Mouse (Mus musculus) limb, embryonic 11.5 days (tissue): ENCODE data around the gene Cask. TPM values are rescaled to one million over a fixed set of nuclear protein-coding genes. Genes with fewer than 3 reads are reported as not detected.
A peak's percentile ranks its signal among the peaks of the same experiment; 100 is the strongest.

Experiments used
- ATAC-seq: fragments of 200-750 bp; cut with Nextera tagmentation; 2 replicates; pipeline ENCODE4 v1.8.0; 2017; ENCODE audit warnings: low read depth; ENCODE audit not compliant: insufficient number of reproducible peaks, low FRiP score, low TSS enrichment
- DNase-seq: peaks from one replicate; pipeline ENCODE4 v3.0.0-alpha.2; 2015; ENCODE audit warnings: low spot score
- H3K27ac ChIP-seq: fragments of 300-500 bp; sonication (generic); replicated peaks from 2 replicates; pipeline ENCODE4 v1.5.1; 2014; ENCODE audit warnings: low read depth, mild to moderate bottlenecking, low read length
- H3K27me3 ChIP-seq: fragments of 300-500 bp; sonication (generic); 2 replicates; pipeline ENCODE4 v1.6.1; 2014; ENCODE audit warnings: mild to moderate bottlenecking, low read length, mixed read lengths; ENCODE audit not compliant: control insufficient read depth, insufficient read depth
- H3K36me3 ChIP-seq: fragments of 300-500 bp; sonication (generic); 2 replicates; pipeline ENCODE4 v1.6.1; 2014; ENCODE audit warnings: mild to moderate bottlenecking, low read length, moderate library complexity, mixed read lengths; ENCODE audit not compliant: control insufficient read depth, insufficient read depth
- H3K4me1 ChIP-seq: fragments of 300-500 bp; sonication (generic); 2 replicates; pipeline ENCODE4 v1.6.1; 2014; ENCODE audit warnings: low read length, mixed read lengths; ENCODE audit not compliant: control insufficient read depth, insufficient read depth
- H3K4me2 ChIP-seq: fragments of 300-500 bp; sonication (generic); 2 replicates; pipeline ENCODE4 v1.6.1; 2014; ENCODE audit warnings: low read depth, mild to moderate bottlenecking, moderate library complexity; ENCODE audit not compliant: severe bottlenecking
- H3K4me3 ChIP-seq: fragments of 300-500 bp; sonication (generic); 2 replicates; pipeline ENCODE4 v1.5.1; 2014; ENCODE audit warnings: low read depth, low read length
- H3K9ac ChIP-seq: fragments of 300-500 bp; sonication (generic); 2 replicates; pipeline ENCODE4 v1.6.1; 2014; ENCODE audit warnings: mild to moderate bottlenecking, low read length
- H3K9me3 ChIP-seq: fragments of 300-500 bp; sonication (generic); 2 replicates; pipeline ENCODE4 v1.6.1; 2016; ENCODE audit warnings: low read length; ENCODE audit not compliant: control insufficient read depth
- WGBS: fragments of 180-500 bp; shearing (Covaris S2); extraction: QIAGEN DNeasy Blood & Tissue Kit; methylation state at CpG from one replicate; pipeline ENCODE4 v1.1.7; 2014; 5-methylcytosine and 5-hydroxymethylcytosine counted together
- polyA plus RNA-seq: library from polyadenylated mRNA; unstranded; fragments of >200 nt; fragmentation: Nextera tagmentation; extraction: Ambion mirVana; gene quantifications from 2 replicates; pipeline ENCODE4 v1.2.1, GENCODE M21; 2014

Cask gene
- 12.8 and 16.5 TPM in 2 replicates for polyA plus RNA-seq

- ATAC-seq (no peak), DNase-seq (no peak)
- H3K9ac ChIP-seq, result no peak within 1 kb of the TSS
- H3K36me3 ChIP-seq, result no peaks in the 10 kb centered on the region
- H3K4me3 ChIP-seq, result no peak within 1 kb of the TSS
- no peak within 1 kb of the TSS for H3K4me2 ChIP-seq
- H3K27ac ChIP-seq, result no peak within 1 kb of the TSS
- WGBS, result 53% methylated on average over 4 of the region's 4 CpGs
- H3K4me1 ChIP-seq, result no peaks in the 10 kb centered on the region
- no peaks in the 10 kb centered on the region for H3K27me3 ChIP-seq
- no peaks in the 10 kb centered on the region for H3K9me3 ChIP-seq
Measured at GRCm38 (mm10) chrX:13851285-13851684, at the start of gene Cask. Gene Cask (minus strand): TSS chrX:13851367.

GRCm38 (mm10) chrX:13889976-13890375 lies 38.8 kb upstream of the Cask start:
- Histone ChIP-seq H3K4me3 (no peak overlapping the region), H3K4me2 (no peak overlapping the region), H3K4me1 (no peaks in the 10 kb centered on the region), H3K27ac (no peak overlapping the region), H3K9me3 (no peaks in the 10 kb centered on the region), H3K27me3 (no peaks in the 10 kb centered on the region), H3K36me3 (no peaks in the 10 kb centered on the region), H3K9ac (no peak overlapping the region)
- DNase-seq (peak; percentile 21), ATAC-seq (no peak)
- 33% methylated on average over 2 of the region's 2 CpGs for WGBS

- WGBS, result 81% methylated on average over 1 of the region's 1 CpGs
- DNase-seq, result no peak
Measured at GRCm38 (mm10) chrX:13884348-13884747, 33.2 kb upstream of the Cask start.

GRCm38 (mm10) chrX:13881969-13882368 lies 30.8 kb upstream of the Cask start:
- 20% methylated on average over 6 of the region's 6 CpGs for WGBS
- DNase-seq, result peak; percentile 20

More at GRCm38 (mm10) chrX:13884348-13884747, 33.2 kb upstream of the Cask start:
- no peaks in the 10 kb centered on the region for H3K36me3 ChIP-seq
- ATAC-seq, result no peak
- H3K9ac ChIP-seq, result no peak overlapping the region
- no peak overlapping the region for H3K4me3 ChIP-seq
- H3K4me2 ChIP-seq, result no peak overlapping the region
- no peak overlapping the region for H3K27ac ChIP-seq
- H3K9me3 ChIP-seq, result no peaks in the 10 kb centered on the region
- H3K4me1 ChIP-seq, result no peaks in the 10 kb centered on the region
- H3K27me3 ChIP-seq, result no peaks in the 10 kb centered on the region

GRCm38 (mm10) chrX:13860145-13860544 lies 9.0 kb upstream of the Cask start:
- Histone ChIP-seq H3K4me2 (no peak overlapping the region), H3K4me3 (no peak overlapping the region)
- WGBS, result 87% methylated on average over 4 of the region's 4 CpGs

More at GRCm38 (mm10) chrX:13881969-13882368, 30.8 kb upstream of the Cask start:
- Histone ChIP-seq H3K4me3 (no peak overlapping the region), H3K4me2 (no peak overlapping the region), H3K9ac (no peak overlapping the region), H3K36me3 (no peaks in the 10 kb centered on the region), H3K9me3 (no peaks in the 10 kb centered on the region), H3K4me1 (no peaks in the 10 kb centered on the region), H3K27ac (no peak overlapping the region), H3K27me3 (no peaks in the 10 kb centered on the region)
- no peak for ATAC-seq

GRCm38 (mm10) chrX:13859051-13859450 lies 7.9 kb upstream of the Cask start:
- Histone ChIP-seq H3K4me2 (no peak overlapping the region), H3K4me3 (no peak overlapping the region), H3K9ac (no peak overlapping the region), H3K36me3 (no peaks in the 10 kb centered on the region), H3K4me1 (no peaks in the 10 kb centered on the region), H3K27ac (no peak overlapping the region), H3K27me3 (no peaks in the 10 kb centered on the region), H3K9me3 (no peaks in the 10 kb centered on the region)
- ATAC-seq (no peak), DNase-seq (no peak)
- WGBS, result 92% methylated on average over 9 of the region's 9 CpGs

More at GRCm38 (mm10) chrX:13860145-13860544, 9.0 kb upstream of the Cask start:
- no peak for ATAC-seq
- H3K27me3 ChIP-seq, result no peaks in the 10 kb centered on the region
- no peak for DNase-seq
- H3K27ac ChIP-seq, result no peak overlapping the region
- no peak overlapping the region for H3K9ac ChIP-seq
- no peaks in the 10 kb centered on the region for H3K9me3 ChIP-seq
- H3K36me3 ChIP-seq, result no peaks in the 10 kb centered on the region
- no peaks in the 10 kb centered on the region for H3K4me1 ChIP-seq

GRCm38 (mm10) chrX:13848473-13848872 lies 2.7 kb downstream of the Cask start:
- Histone ChIP-seq H3K4me1 (no peaks in the 10 kb centered on the region), H3K4me2 (no peak overlapping the region), H3K27ac (no peak overlapping the region), H3K27me3 (no peaks in the 10 kb centered on the region), H3K36me3 (no peaks in the 10 kb centered on the region), H3K9ac (no peak overlapping the region), H3K4me3 (no peak overlapping the region), H3K9me3 (no peaks in the 10 kb centered on the region)
- 82% methylated on average over 1 of the region's 1 CpGs for WGBS
- DNase-seq (no peak), ATAC-seq (no peak)

- H3K27ac ChIP-seq, result no peak overlapping the region
- DNase-seq, result peak; percentile 35
Measured at GRCm38 (mm10) chrX:13847502-13847851, 3.7 kb downstream of the Cask start.

More at GRCm38 (mm10) chrX:13847502-13847851, 3.7 kb downstream of the Cask start:
- ATAC-seq, result no peak
- H3K9ac ChIP-seq, result peak overlapping the region; percentile 9; the same call in 1 of the 2 replicates
- H3K27me3 ChIP-seq, result no peaks in the 10 kb centered on the region
- peak overlapping the region; percentile 50 for H3K4me3 ChIP-seq
- no peaks in the 10 kb centered on the region for H3K4me1 ChIP-seq
- no peaks in the 10 kb centered on the region for H3K9me3 ChIP-seq
- H3K36me3 ChIP-seq, result no peaks in the 10 kb centered on the region
- H3K4me2 ChIP-seq, result peak overlapping the region; percentile 40; the same call in 1 of the 2 replicates
- 24% methylated on average over 7 of the region's 7 CpGs for WGBS
